Mouse (Mus musculus) T-helper 17 cell (primary cell): ENCODE data around the gene Kpna7.

ENCODE experiments used
- in situ Hi-C, 2 experiments: fragments of 300-600 bp; cut with MboI, MseI; formaldehyde crosslinking; loops; 1 replicate in 1 of 2; 2 replicates in 1 of 2; pipeline ENCODE4 v1.15.1; 2025; ENCODE audit warnings: high pct_unique_total_duplicates in 2 of 2

Gene Kpna7

GRCm38 (mm10) chr5:144971266-144971665, 112.6 kb downstream of the Kpna7 start:
- in situ Hi-C loops, result loop anchor here (5.0 to 10.0 kb wide), 2 partner anchors 89 to 96 kb away; no protein-coding TSS in a partner anchor

GRCm38 (mm10) chr5:144965639-144966351, 118.0 kb downstream of the Kpna7 start, which contains the start of gene Smurf1:
TSS of gene Smurf1 (minus strand) at chr5:144965847.
- in situ Hi-C loops, result no loop called here

GRCm38 (mm10) chr5:144964872-144965638, 118.8 kb downstream of the Kpna7 start:
- in situ Hi-C loops, result no loop called here

GRCm38 (mm10) chr5:144964465-144964864, 119.4 kb downstream of the Kpna7 start:
- in situ Hi-C loops, result no loop called here

GRCm38 (mm10) chr5:144963817-144964261, 120.0 kb downstream of the Kpna7 start:
- in situ Hi-C loops, result no loop called here

GRCm38 (mm10) chr5:144963401-144963800, 120.4 kb downstream of the Kpna7 start:
- in situ Hi-C loops, result no loop called here

GRCm38 (mm10) chr5:144958271-144958670, 125.6 kb downstream of the Kpna7 start:
- in situ Hi-C loops, result no loop called here

- in situ Hi-C loops, result no loop called here
These were observed 129.4 kb downstream of the Kpna7 start for GRCm38 (mm10) chr5:144954432-144954831.

GRCm38 (mm10) chr5:144952592-144952991, 131.2 kb downstream of the Kpna7 start:
- in situ Hi-C loops, result no loop called here

- in situ Hi-C loops, result no loop called here
These were observed 133.3 kb downstream of the Kpna7 start for GRCm38 (mm10) chr5:144950428-144951051.

- in situ Hi-C loops, result no loop called here
These were observed 134.0 kb downstream of the Kpna7 start for GRCm38 (mm10) chr5:144949856-144950255.

- in situ Hi-C loops, result no loop called here
These were observed 135.4 kb downstream of the Kpna7 start for GRCm38 (mm10) chr5:144948422-144948821.

- in situ Hi-C loops, result no loop called here
These were observed 135.8 kb downstream of the Kpna7 start for GRCm38 (mm10) chr5:144948002-144948401.

- in situ Hi-C loops, result no loop called here
These were observed 137.8 kb downstream of the Kpna7 start for GRCm38 (mm10) chr5:144946032-144946431.

- in situ Hi-C loops, result no loop called here
These were observed 138.9 kb downstream of the Kpna7 start for GRCm38 (mm10) chr5:144944932-144945331.

- in situ Hi-C loops, result no loop called here
These were observed 139.5 kb downstream of the Kpna7 start for GRCm38 (mm10) chr5:144944370-144944769.

GRCm38 (mm10) chr5:144943346-144943745, 140.5 kb downstream of the Kpna7 start:
- in situ Hi-C loops, result no loop called here

GRCm38 (mm10) chr5:144942431-144942830, 141.4 kb downstream of the Kpna7 start:
- in situ Hi-C loops, result no loop called here

GRCm38 (mm10) chr5:144940904-144941303, 142.9 kb downstream of the Kpna7 start:
- in situ Hi-C loops, result no loop called here

GRCm38 (mm10) chr5:144937304-144937703, 146.5 kb downstream of the Kpna7 start:
- in situ Hi-C loops, result no loop called here
